Mouse (Mus musculus) gastrocnemius, adult 2 months (tissue): ENCODE data around the gene Arhgef2. TPM values are rescaled to one million over a fixed set of nuclear protein-coding genes. Genes with fewer than 3 reads are reported as not detected.
"Not testable (repeated sequence)": the region's sequence is repeated elsewhere in the genome, so short reads cannot be mapped to it uniquely, and the experiment has no call there.

Experiments
- DNase-seq: peaks from one replicate; pipeline ENCODE4 v3.0.0; 2022
- H3K27ac ChIP-seq: fragments of 200-600 bp; 2 replicates; pipeline ENCODE4 v1.8.1; 2022; ENCODE audit warnings: mild to moderate bottlenecking
- H3K4me3 ChIP-seq: fragments of 200-600 bp; 2 replicates; pipeline ENCODE4 v1.8.1; 2022; ENCODE audit warnings: mild to moderate bottlenecking, moderate library complexity
- CTCF ChIP-seq: fragments of 200-600 bp; IDR thresholded peaks from 2 replicates; pipeline ENCODE4 v1.8.1; 2022; ENCODE audit warnings: antibody characterized with exemption, mild to moderate bottlenecking, moderate library complexity
- intact Hi-C: fragments of 180-260 bp; cut with DNase I; formaldehyde crosslinking; loops from one replicate; pipeline ENCODE4 v1.15.1; 2025
- total RNA-seq, 2 experiments: library from RNA; stranded (reverse); gene quantifications; 2 replicates each; pipeline ENCODE4 v1.2.3; 2021

The Arhgef2 gene
- total RNA-seq, 2 experiments from 2014 or later: 22.4 to 24.7 TPM

- no peak overlapping the region for H3K4me3 ChIP-seq
- intact Hi-C loops: loop anchor here (5.0 kb wide), 2 partner anchors 38 to 143 kb away; no protein-coding TSS in a partner anchor
- H3K27ac ChIP-seq: no peak overlapping the region
- TF ChIP-seq CTCF: no peak
- no peak for DNase-seq
Observed at GRCm38 (mm10) chr3:88593893-88594580, 11.7 kb upstream of the Arhgef2 start.

- H3K27ac ChIP-seq, H3K4me3 ChIP-seq, DNase-seq, intact Hi-C loops: not testable (repeated sequence)
Observed at GRCm38 (mm10) chr3:88596547-88596946, 9.2 kb upstream of the Arhgef2 start.

- intact Hi-C loops: no loop called here
- Histone ChIP-seq H3K27ac (no peak overlapping the region), H3K4me3 (no peak overlapping the region)
- no peak for TF ChIP-seq CTCF
- DNase-seq: no peak
Observed at GRCm38 (mm10) chr3:88602466-88602865, 3.3 kb upstream of the Arhgef2 start.

- intact Hi-C loops: no loop called here
- Histone ChIP-seq H3K27ac (no peak overlapping the region; the same call in 1 of the 2 replicates), H3K4me3 (no peak overlapping the region)
- peak; percentile 86 for TF ChIP-seq CTCF
- peak; percentile 76 for DNase-seq
Observed at GRCm38 (mm10) chr3:88603714-88604161, 2.0 kb upstream of the Arhgef2 start.

GRCm38 (mm10) chr3:88604863-88605262 is 903 bp upstream of the Arhgef2 start:
- no peak for TF ChIP-seq CTCF
- intact Hi-C loops: no loop called here
- Histone ChIP-seq H3K27ac (no peak overlapping the region), H3K4me3 (no peak overlapping the region)
- DNase-seq: no peak

- Histone ChIP-seq H3K27ac (peak overlapping the region; percentile 79), H3K4me3 (peak overlapping the region; percentile 66)
- TF ChIP-seq CTCF: peak; percentile 100
- peak; percentile 89 for DNase-seq
- intact Hi-C loops: loop anchor here (1.0 to 2.0 kb wide), 2 partner anchors 26 to 33 kb away; no protein-coding TSS in a partner anchor
Observed at GRCm38 (mm10) chr3:88607065-88607757, 1.4 kb downstream of the Arhgef2 start.

GRCm38 (mm10) chr3:88607758-88608138 is 2.0 kb downstream of the Arhgef2 start:
- H3K27ac ChIP-seq: peak overlapping the region; percentile 79

GRCm38 (mm10) chr3:88609066-88609465 is 3.3 kb downstream of the Arhgef2 start:
- no peak for DNase-seq
- no peak for TF ChIP-seq CTCF
- Histone ChIP-seq H3K27ac (0 out of 2 replicates have a peak overlapping the region, but pooled peaks have one; percentile 24), H3K4me3 (no peak overlapping the region)
- intact Hi-C loops: no loop called here

More at GRCm38 (mm10) chr3:88607758-88608138, 2.0 kb downstream of the Arhgef2 start:
- peak overlapping the region; percentile 66 for H3K4me3 ChIP-seq
- TF ChIP-seq CTCF: no peak
- intact Hi-C loops: loop anchor here (1.0 to 2.0 kb wide), 2 partner anchors 25 to 33 kb away; no protein-coding TSS in a partner anchor
- no peak for DNase-seq

- peak; percentile 73 for DNase-seq
- H3K27ac ChIP-seq: peak overlapping the region; percentile 87
- TF ChIP-seq CTCF: no peak
- intact Hi-C loops: no loop called here
- H3K4me3 ChIP-seq: no peak overlapping the region
Observed at GRCm38 (mm10) chr3:88614418-88614817, 8.7 kb downstream of the Arhgef2 start.

- no peak for DNase-seq
- intact Hi-C loops: no loop called here
- TF ChIP-seq CTCF: no peak
- peak overlapping the region; percentile 72; the same call in 1 of the 2 replicates for H3K4me3 ChIP-seq
- H3K27ac ChIP-seq: peak overlapping the region; percentile 87
Observed at GRCm38 (mm10) chr3:88615117-88615516, 9.4 kb downstream of the Arhgef2 start.

GRCm38 (mm10) chr3:88615902-88616391 is 10.2 kb downstream of the Arhgef2 start:
- Histone ChIP-seq H3K4me3 (peak overlapping the region; percentile 72), H3K27ac (peak overlapping the region; percentile 87)
- TF ChIP-seq CTCF: no peak
- peak; percentile 84 for DNase-seq
- intact Hi-C loops: no loop called here

GRCm38 (mm10) chr3:88616951-88617500 is 11.3 kb downstream of the Arhgef2 start:
- no peak for TF ChIP-seq CTCF
- H3K27ac ChIP-seq: peak overlapping the region; percentile 87
- H3K4me3 ChIP-seq: peak overlapping the region; percentile 72
- no peak for DNase-seq
- intact Hi-C loops: no loop called here
